Mouse (Mus musculus) CH12F3 (cell line): ENCODE results near the gene Phactr1.

ENCODE experiments used
- in situ Hi-C: fragments of 300-500 bp; cut with MboI; formaldehyde crosslinking; loops from 2 replicates; pipeline ENCODE4 v1.14.3; 2020; ENCODE audit warnings: low sequenced_read_pairs

Gene Phactr1

DNA sequence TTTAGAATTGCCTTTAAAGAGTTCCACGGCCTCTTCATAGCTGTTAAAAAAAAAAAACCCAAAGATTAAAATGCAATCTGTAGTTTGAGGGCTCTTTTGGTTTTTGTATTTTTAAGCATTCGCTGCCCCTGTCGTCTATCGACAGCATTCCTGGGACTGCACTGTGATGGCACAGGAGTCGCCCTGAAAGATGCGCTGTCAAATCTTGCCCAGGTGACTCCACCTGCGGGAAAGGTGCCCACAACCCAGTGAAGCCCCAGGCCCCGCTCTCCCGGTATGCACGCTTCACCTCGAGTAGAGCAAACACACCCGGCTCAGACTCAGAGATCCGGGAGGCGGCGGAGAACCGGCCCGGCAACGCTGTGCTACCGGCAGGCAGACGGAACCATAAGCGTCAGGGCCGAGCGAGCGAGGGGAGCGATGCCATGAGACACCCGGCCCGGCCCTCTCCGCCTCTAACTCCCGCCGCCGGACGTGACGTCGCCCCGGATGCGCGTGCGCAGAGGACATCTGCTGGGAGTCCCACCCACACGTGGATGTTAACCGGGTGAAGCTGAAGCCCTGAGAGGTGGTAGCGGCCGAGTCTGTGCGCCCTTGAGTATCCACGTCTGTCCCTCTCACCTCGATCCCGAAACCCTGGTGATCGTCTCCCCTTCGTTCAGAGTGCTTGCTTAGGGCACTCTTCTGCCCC is 490.7 kb downstream of the Phactr1 start, which contains the start of gene Tbc1d7:
Tbc1d7 (minus strand) TSS at position 482 of the 691 bp plus-strand sequence.
- in situ Hi-C loops = no loop called here

DNA sequence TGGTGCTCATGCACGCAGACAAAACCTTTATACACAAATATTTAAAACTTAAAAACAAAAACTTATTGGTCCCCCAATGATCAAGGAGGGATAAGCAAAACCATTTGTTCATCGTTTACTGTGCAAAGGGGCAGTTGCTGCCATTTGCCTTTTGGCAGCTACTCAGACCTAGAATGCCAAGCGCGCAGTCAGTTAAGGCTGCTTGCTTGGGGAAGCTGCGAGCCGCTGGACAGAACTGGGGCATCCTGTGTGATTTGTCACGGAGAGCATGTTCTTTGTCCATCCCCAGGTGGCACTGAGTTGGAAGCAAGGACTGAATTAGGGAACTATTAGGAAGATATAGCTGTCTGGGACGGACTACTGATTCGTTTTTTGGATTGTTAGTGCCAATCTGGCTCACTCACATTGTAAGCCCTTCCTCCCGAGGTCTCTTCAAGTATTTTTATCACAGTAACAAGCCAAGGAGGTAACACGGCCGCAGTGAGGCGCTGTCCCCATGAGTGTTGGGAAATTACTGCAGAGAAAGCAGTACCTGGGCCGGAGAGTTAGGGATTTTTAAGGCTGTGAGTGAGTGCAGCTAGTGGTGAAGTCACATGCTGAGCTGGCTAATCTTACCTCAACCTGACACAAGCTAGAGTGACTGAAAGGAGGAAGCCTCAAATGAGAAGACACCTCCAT is 491.8 kb downstream of the Phactr1 start:
- in situ Hi-C loops = no loop called here

DNA sequence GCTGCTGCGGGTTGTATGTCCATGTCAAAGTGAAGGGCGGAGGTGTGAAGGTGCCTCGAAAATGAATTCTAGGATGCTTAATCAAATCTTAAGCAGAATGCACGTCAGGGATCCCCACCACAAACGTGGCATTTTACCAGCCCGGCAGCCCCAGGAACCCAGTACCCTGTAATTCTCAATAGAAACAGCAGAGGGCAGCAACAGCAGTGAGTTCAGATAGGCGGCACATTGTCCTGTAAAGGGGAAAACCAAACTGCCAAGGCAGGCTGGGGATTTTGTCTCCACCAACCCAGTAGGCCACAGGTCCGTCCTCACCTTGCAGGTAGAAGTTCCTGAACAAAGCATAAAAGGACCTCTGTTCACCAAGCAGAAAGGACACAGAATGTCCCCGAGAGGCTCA is 492.8 kb downstream of the Phactr1 start:
- in situ Hi-C loops = no loop called here

DNA sequence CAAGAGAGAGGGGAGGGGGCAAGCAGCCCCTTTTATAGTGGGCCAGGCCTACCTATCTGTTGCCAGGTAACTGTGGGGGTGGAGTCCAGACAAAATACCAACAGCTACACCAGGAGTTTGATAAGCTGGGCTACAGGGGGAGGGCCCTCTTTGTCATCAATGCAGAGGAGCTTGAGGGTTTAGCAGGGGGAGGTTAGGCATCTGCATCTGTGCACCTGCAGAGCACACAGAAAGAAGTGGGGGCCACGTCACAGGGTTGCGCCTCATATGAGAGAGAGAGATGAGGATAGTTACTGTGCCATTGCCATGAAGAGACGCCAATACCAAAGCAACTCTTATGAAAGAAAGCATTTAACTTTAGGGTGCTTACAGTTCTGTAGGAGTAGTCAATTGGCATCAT is 496.3 kb downstream of the Phactr1 start:
- in situ Hi-C loops = loop anchor here (25.0 kb wide), 1 partner anchor 561 kb away; no protein-coding TSS in a partner anchor

DNA sequence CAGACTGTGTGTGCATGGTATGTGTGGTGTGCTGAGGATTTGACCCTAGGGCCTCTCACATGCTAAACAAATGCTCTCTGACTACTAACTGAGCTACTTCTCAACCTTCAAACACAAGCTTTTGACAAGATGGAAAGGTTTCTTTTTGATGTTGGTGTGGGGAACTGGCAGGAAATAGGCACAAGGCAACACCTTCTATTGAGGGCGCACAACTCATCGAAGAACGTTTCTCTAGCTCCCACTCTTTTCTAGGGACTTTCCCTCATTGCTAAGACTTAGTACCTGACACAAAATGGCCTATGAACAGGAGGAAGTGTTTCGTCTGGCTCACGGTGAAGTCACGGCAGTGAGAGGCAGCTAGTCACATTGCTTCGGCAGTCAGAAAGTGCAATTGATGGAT is 496.9 kb downstream of the Phactr1 start:
- in situ Hi-C loops = loop anchor here (25.0 kb wide), 1 partner anchor 560 kb away; no protein-coding TSS in a partner anchor

DNA sequence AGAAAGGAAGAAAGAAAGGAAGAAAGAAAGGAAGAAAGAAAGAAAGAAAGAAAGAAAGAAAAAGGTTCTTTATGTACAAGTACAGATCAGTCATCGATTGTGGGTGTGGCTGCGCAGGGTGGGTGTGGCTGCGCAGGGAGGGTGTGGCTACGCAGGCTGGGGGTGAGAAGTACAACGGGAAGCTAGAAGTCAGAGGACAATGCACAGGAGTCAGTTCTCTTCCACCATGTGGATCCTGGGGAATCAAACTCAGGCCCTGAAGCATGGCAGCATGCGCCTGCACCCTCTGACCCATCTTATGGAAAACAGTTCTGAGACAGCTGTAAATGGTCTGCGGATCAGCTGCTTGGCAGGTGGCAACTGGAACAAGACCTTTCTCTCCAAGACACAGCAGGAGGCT is 500.7 kb downstream of the Phactr1 start:
- in situ Hi-C loops = loop anchor here (25.0 kb wide), 1 partner anchor 556 kb away; no protein-coding TSS in a partner anchor

DNA sequence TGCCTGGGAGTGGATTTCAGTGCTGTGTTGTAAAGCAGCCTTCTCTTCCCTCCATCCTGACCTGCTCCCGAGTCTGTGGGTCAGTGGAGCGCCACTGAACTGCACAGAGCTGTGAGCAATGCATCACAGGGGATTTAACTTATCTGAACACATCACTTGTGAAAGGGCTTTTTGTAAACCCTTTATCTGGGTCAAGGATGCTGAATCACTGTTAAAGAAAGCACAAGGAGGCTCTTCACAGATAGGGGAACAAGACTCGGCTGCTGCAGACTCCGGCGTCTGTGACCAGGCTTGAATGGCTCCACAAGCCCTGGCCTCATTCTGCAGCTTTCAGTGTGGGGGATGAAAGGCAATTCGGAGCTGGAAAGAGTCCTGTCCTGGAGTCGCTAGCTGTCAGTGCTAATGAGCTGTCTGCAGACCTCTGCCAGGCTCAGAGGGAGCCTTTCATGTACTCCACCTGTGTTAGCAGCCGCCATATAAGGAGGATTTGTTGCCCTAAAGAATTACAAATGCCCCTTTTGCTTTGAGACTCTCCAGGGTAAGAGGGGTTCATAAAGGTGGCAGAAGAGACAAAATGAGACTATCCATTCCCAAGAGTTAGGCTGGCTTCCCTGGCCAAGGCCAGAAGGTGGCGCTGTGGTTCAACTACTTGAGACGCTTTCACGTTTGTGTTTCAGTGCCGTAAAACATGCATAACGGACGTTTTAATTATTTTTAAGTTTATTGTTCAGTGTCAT is 502.2 kb downstream of the Phactr1 start:
- in situ Hi-C loops = loop anchor here (25.0 kb wide), 1 partner anchor 555 kb away; no protein-coding TSS in a partner anchor

DNA sequence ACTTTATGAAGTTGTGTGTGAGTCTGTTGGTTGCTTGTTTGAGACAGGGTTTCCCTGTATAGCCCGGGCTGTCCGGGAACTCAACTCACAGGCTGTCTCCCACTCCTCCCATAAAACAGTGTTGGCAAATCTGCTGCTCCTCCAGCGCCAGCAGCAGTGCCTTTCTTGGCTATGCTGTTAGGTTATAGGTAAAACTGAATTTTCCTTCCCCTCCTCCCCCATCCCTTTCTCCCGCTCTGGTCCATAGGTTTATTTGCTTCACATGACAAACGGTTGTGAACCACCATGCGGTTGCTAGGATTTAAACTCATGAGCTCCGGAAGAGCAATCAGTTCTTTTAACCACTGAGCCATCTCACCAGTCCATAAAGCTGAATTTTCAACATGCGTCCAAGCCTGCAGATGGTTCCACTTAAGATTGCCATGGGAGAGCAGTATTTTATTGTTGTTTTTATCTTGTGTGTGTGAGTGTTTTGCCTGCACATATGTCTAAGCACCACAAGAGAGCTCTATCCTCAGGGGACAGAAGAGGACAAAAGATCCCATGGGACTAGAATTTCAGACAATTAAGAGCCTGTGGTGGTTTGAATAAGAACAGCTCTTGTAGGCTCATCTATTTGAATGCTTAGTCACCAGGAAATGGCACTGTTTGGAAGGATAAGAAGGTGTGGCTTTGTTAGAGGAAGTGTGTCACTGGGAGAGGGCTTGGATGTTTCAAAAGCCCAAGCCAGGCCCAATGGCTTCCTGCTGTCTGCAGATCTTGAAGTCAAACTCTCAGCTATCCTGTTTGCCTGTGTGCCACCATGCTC is 503.0 kb downstream of the Phactr1 start:
- in situ Hi-C loops = loop anchor here (25.0 kb wide), 1 partner anchor 554 kb away; no protein-coding TSS in a partner anchor

DNA sequence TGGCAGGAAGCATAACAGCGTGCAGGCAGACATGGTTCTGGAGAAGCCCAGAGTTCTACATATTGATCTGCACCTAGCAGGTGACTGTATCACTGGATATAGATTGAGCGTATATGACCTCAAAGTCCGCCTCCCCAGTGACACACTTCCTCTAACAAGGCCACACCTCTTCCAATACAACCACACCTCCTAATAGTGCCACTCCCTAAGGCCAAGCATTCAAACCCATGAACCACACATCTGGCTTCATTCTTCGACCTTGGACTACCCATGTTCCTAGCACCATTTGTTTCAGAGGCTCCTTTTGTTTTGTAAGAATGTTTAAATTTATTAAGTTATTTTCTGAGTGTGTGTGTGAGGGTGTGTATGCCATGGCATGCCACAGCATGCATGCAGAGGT is 507.3 kb downstream of the Phactr1 start:
- in situ Hi-C loops = loop anchor here (25.0 kb wide), 1 partner anchor 550 kb away; no protein-coding TSS in a partner anchor
